Mouse (Mus musculus) heart, adult 10 weeks (tissue): ENCODE measurements around the gene Fcnb. TPM values are rescaled to one million over a fixed set of nuclear protein-coding genes. Genes with fewer than 3 reads are reported as not detected.

Experiments
- polyA plus RNA-seq: library from polyadenylated mRNA; stranded (reverse); fragments of 350-450 nt; fragmentation: Illumina TruSeq; extraction: RNeasy Lipid Tissue Mini Kit (QIAGEN cat#74804); gene quantifications from one replicate; pipeline ENCODE4 v1.2.3, GENCODE M21; 2014; ENCODE audit warnings: low read depth, low replicate concordance

Gene Fcnb
- polyA plus RNA-seq: not detected

DNA sequence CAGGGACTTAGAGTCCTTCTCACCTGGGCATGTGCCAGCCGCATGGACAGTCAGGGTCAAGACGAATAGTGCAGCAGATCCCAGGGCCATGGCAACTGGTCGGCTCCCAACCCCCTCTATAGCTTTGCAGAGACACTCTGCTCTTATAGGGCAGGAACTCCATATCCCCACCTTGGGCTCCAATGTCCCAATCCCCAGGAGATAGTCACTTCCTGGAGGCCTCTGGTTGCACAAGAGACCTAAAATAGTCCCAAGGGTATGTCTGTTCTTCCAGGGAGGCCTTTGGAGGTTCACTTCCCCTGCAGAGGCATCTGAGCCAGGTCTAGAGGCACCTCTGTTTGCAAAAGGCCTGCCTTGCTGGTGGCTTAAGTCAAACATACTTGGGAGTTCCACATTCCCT lies at the start of gene Fcnb:
TSS of gene Fcnb (minus strand) at position 118 of the 400 bp plus-strand sequence.

Other genes starting within 250 kb of the Fcnb start
- gene Col5a1, start 198.5 kb downstream of the Fcnb start, polyA plus RNA-seq: 12.3 TPM
- gene Olfm1, start 108.1 kb upstream of the Fcnb start, polyA plus RNA-seq: 13.4 TPM